Mouse (Mus musculus): ENCODE results near the gene Ocln. TPM values are rescaled to one million over a fixed set of nuclear protein-coding genes. Genes with fewer than 3 reads are reported as not detected.

Ocln gene
- polyA plus RNA-seq, 1 experiment from 2014 or later = 10.0 TPM

DNA sequence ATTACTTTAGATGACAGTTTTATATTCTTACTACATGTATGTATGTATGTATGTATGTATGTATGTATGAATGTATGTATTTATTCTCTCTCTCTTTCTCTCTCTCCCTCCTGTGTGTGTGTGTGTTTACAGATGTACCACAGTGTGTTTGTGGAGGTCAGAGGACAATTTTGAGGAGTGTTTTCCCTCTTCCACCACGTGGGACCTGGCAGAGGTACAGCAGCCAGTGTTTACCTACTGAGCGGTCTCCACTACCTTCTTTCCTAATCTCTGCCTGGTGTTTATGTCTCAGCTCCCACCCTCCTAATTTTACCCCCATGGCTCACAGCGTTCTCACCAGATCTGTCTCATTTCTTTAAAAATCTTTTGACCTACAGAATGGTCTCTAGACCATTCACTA lies 26.7 kb upstream of the Ocln start:
- Histone ChIP-seq H3K4me1 (replicated peaks) (peaks cover 13% of the 10 kb centered on the region), H3K4me2 (no peak overlapping the region), H3K4me3 (replicated peaks) (no peak overlapping the region), H3K9me3 (replicated peaks) (no peaks in the 10 kb centered on the region), H3K36me3 (replicated peaks) (no peaks in the 10 kb centered on the region), H3K27me3 (no peaks in the 10 kb centered on the region), H3K27ac (replicated peaks) (peak overlapping the region; percentile 51), H3K9ac (no peak overlapping the region)
- ATAC-seq (ENCODE audit: insufficient read depth) = peak; percentile 66
- 38% methylated on average over 3 of the region's 3 CpGs for WGBS (ENCODE audit: insufficient replicate concordance)

DNA sequence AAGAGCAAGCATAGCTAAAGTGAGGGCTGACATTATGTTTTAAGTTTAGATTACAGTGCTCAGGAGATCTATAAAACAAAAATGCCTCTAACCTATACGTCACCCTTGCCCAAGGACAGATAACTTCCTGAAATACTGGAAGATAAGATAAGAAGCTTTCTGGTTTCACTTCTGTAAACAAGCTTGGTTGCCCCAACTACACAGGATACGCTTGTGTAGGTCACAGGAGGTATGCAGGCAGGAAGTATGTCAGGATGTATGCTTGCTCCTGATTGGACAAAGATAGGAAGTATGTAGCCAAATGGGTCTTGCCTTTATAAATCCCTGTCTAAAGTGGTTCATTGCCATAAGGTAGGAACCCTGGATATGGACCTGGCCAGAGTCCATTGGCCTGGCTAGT lies 23.4 kb upstream of the Ocln start:
- H3K9ac ChIP-seq = no peak overlapping the region
- 16% methylated on average over 2 of the region's 2 CpGs for WGBS (ENCODE audit: insufficient replicate concordance)
- 0 out of 2 replicates have a peak, but pooled peaks have one; percentile 49 for ATAC-seq (ENCODE audit: insufficient read depth)

GRCm38 (mm10) chr13:100570713-100571112 lies 18.2 kb upstream of the Ocln start:
- no peaks in the 10 kb centered on the region for H3K9me3 ChIP-seq (replicated peaks)
- no peaks in the 10 kb centered on the region for H3K36me3 ChIP-seq (replicated peaks)
- ATAC-seq (ENCODE audit: insufficient read depth) = no peak
- H3K27ac ChIP-seq (replicated peaks) = no peak overlapping the region
- no peaks in the 10 kb centered on the region for H3K27me3 ChIP-seq
- no peak overlapping the region for H3K9ac ChIP-seq
- WGBS (ENCODE audit: insufficient replicate concordance) = 14% methylated on average over 2 of the region's 2 CpGs
- no peak overlapping the region for H3K4me2 ChIP-seq
- no peak overlapping the region for H3K4me3 ChIP-seq (replicated peaks)
- no peaks in the 10 kb centered on the region for H3K4me1 ChIP-seq (replicated peaks)

More for the DNA sequence above, 23.4 kb upstream of the Ocln start:
- Histone ChIP-seq H3K4me1 (replicated peaks) (peaks cover 5% of the 10 kb centered on the region; the same call in 1 of the 2 replicates), H3K27ac (replicated peaks) (no peak overlapping the region), H3K9me3 (replicated peaks) (no peaks in the 10 kb centered on the region), H3K4me2 (no peak overlapping the region), H3K36me3 (replicated peaks) (no peaks in the 10 kb centered on the region), H3K27me3 (no peaks in the 10 kb centered on the region), H3K4me3 (replicated peaks) (no peak overlapping the region)

DNA sequence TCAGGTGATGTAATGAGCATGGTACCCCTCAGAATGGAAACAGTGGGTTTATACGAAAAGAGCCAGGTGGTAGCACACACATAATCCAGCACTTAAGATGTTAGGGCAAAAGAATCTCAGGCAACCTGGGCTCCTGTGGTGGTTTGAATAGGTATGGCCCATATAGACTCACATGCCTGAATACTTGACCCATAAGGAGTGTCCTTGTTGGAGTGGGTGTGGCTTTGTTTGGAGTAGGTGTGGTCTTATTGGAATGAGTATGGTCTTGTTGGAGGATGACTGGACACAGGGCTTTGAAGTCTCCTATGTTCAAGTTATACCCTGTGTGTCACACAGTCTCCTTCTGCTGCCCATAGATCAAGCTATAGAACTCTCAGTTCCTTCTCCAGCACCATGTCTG lies 15.8 kb upstream of the Ocln start:
- Histone ChIP-seq H3K4me3 (replicated peaks) (no peak overlapping the region), H3K4me1 (replicated peaks) (no peaks in the 10 kb centered on the region), H3K27ac (replicated peaks) (no peak overlapping the region), H3K27me3 (no peaks in the 10 kb centered on the region), H3K9me3 (replicated peaks) (no peaks in the 10 kb centered on the region), H3K36me3 (replicated peaks) (no peaks in the 10 kb centered on the region), H3K4me2 (no peak overlapping the region), H3K9ac (no peak overlapping the region)
- WGBS (ENCODE audit: insufficient replicate concordance) = 76% methylated on average over 1 of the region's 1 CpGs
- no peak for ATAC-seq (ENCODE audit: insufficient read depth)

DNA sequence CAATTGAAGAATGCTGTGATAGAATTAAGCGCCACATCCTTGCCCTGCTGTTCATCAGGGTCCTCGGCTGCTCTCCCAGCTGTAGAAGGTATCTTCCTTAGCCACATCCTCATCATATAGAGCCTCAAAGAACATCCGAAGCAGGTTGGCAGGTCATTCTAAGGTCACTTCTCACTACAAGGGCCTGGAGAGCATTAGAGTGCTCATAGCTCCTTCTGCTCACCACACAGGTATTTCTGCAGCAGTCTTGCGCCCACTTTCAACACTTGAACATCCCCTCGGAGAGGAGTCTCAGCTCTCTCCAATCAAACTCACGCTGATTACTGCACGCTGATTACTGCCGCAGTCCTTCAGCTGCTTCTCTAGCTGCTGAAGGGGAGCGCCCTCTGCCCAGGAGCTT lies 6.9 kb upstream of the Ocln start:
- Histone ChIP-seq H3K4me2 (no peak overlapping the region), H3K4me1 (replicated peaks) (no peaks in the 10 kb centered on the region), H3K9ac (no peak overlapping the region), H3K27me3 (peaks cover 2% of the 10 kb centered on the region; the same call in 1 of the 2 replicates), H3K4me3 (replicated peaks) (no peak overlapping the region), H3K9me3 (replicated peaks) (no peaks in the 10 kb centered on the region), H3K36me3 (replicated peaks) (no peaks in the 10 kb centered on the region), H3K27ac (replicated peaks) (no peak overlapping the region)
- 66% methylated on average over 9 of the region's 9 CpGs for WGBS (ENCODE audit: insufficient replicate concordance)
- ATAC-seq (ENCODE audit: insufficient read depth) = no peak

- WGBS (ENCODE audit: insufficient replicate concordance) = 64% methylated on average over 4 of the region's 4 CpGs
- H3K27me3 ChIP-seq = peaks cover 25% of the 10 kb centered on the region
Observed at GRCm38 (mm10) chr13:100557011-100557410, 4.5 kb upstream of the Ocln start.

DNA sequence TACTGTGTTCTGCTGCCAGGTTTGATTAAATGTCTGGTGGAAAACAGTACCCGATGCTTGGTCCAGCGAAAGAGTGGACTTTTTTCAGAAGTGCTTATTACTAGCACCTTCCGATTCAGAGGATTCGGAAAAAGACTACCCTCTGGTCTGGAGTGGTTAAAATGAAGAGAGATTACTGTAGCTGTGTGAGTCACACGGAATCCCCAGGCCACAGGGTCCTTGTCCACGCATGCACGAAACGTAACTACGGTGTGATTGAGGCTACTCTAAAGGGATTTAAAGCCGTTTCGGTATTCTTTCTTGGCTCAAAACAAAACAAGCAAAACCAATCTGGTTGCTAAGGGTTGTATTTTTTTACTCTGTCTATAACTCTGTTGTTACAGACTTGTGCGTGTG lies 522 bp upstream of the Ocln start:
- 5% methylated on average over 12 of the region's 12 CpGs for WGBS (ENCODE audit: insufficient replicate concordance)
- Histone ChIP-seq H3K27ac (replicated peaks) (no peak overlapping the region), H3K36me3 (replicated peaks) (no peaks in the 10 kb centered on the region), H3K9ac (no peak overlapping the region), H3K4me2 (peak overlapping the region; percentile 68), H3K27me3 (peaks cover 62% of the 10 kb centered on the region), H3K9me3 (replicated peaks) (no peaks in the 10 kb centered on the region), H3K4me1 (replicated peaks) (peaks cover 15% of the 10 kb centered on the region; the same call in 1 of the 2 replicates), H3K4me3 (replicated peaks) (peak overlapping the region; percentile 59)
- ATAC-seq (ENCODE audit: insufficient read depth) = no peak

More at GRCm38 (mm10) chr13:100557011-100557410, 4.5 kb upstream of the Ocln start:
- ATAC-seq (ENCODE audit: insufficient read depth) = no peak
- H3K4me2 ChIP-seq = no peak overlapping the region
- H3K4me3 ChIP-seq (replicated peaks) = no peak overlapping the region
- H3K36me3 ChIP-seq (replicated peaks) = no peaks in the 10 kb centered on the region
- no peak overlapping the region for H3K27ac ChIP-seq (replicated peaks)
- H3K9me3 ChIP-seq (replicated peaks) = no peaks in the 10 kb centered on the region
- H3K9ac ChIP-seq = no peak overlapping the region
- peaks cover 9% of the 10 kb centered on the region; the same call in 1 of the 2 replicates for H3K4me1 ChIP-seq (replicated peaks)

DNA sequence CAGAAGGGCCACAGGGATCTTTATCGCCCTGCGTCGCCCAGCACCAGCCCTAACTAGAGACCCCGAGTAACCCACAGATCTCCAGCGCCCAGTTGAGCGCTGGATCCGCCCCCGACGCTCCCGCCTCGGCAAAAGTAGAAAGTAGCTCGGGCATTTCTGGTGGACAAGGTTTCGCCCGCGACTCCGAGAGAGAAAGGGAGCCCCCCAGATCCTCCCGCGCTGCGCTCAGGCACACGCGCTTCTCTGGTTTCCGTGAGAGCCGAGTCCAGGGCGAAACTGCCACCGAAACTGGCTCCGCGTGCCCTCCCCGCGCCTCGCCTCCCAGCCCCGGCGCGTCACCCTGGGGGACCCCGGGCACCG lies 529 bp downstream of the Ocln start:
- Histone ChIP-seq H3K27me3 (peaks cover 62% of the 10 kb centered on the region), H3K9ac (peak overlapping the region; percentile 48), H3K27ac (replicated peaks) (peak overlapping the region; percentile 38), H3K4me1 (replicated peaks) (peaks cover 15% of the 10 kb centered on the region; the same call in 1 of the 2 replicates), H3K36me3 (replicated peaks) (no peaks in the 10 kb centered on the region), H3K4me2 (peak overlapping the region; percentile 68), H3K9me3 (replicated peaks) (no peaks in the 10 kb centered on the region), H3K4me3 (replicated peaks) (peak overlapping the region; percentile 59)
- under 1% methylated on average over 33 of the region's 35 CpGs for WGBS (ENCODE audit: insufficient replicate concordance)
- no peak for ATAC-seq (ENCODE audit: insufficient read depth)

DNA sequence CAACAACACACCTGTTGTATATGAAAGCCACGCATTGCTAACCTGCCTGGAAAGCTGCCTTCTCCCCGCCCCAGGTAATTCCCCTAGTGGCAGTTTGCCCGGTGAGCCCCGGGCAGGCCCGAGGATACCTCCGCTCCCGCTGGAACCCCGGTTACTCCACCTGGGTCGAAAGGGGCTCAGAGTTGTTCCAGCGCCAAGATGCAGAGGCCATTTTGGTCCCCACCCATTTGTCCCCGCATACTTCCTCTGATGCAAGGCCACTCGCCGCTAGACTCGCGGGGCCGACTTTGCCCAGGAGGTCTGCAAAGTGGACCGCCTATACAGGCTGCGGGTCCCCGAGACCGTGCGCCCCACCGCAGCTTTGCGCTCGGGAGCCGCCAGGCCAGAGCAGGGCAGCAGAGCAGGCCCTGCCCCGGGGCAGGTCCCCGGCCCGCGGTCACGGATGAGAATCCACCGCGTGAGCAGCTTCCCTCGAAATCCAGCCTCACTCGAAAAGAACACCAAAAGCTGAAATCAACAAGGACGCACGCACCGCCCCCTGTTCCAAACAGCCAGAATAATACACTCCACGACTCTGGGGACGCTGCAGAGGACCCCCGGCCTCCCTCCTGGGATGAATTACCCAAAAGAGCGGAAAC lies 1.0 kb downstream of the Ocln start:
- ATAC-seq (ENCODE audit: insufficient read depth) = peak; percentile 16; the same call in 1 of the 2 replicates
- Histone ChIP-seq H3K4me1 (replicated peaks) (peaks cover 15% of the 10 kb centered on the region; the same call in 1 of the 2 replicates), H3K9ac (peak overlapping the region; percentile 48), H3K27me3 (peaks cover 62% of the 10 kb centered on the region), H3K9me3 (replicated peaks) (no peaks in the 10 kb centered on the region), H3K4me2 (peak overlapping the region; percentile 68), H3K36me3 (replicated peaks) (no peaks in the 10 kb centered on the region), H3K4me3 (replicated peaks) (peak overlapping the region; percentile 59), H3K27ac (replicated peaks) (peak overlapping the region; percentile 38)
- under 1% methylated on average over 41 of the region's 41 CpGs for WGBS (ENCODE audit: insufficient replicate concordance)

- H3K4me3 ChIP-seq (replicated peaks) = no peak overlapping the region
- H3K27ac ChIP-seq (replicated peaks) = no peak overlapping the region
- ATAC-seq (ENCODE audit: insufficient read depth) = no peak
- 61% methylated on average over 5 of the region's 5 CpGs for WGBS (ENCODE audit: insufficient replicate concordance)
- no peaks in the 10 kb centered on the region for H3K9me3 ChIP-seq (replicated peaks)
- no peak overlapping the region for H3K4me2 ChIP-seq
- H3K36me3 ChIP-seq (replicated peaks) = no peaks in the 10 kb centered on the region
- peaks cover 11% of the 10 kb centered on the region for H3K4me1 ChIP-seq (replicated peaks)
- H3K27me3 ChIP-seq = peaks cover 40% of the 10 kb centered on the region
- H3K9ac ChIP-seq = no peak overlapping the region
Observed at GRCm38 (mm10) chr13:100547269-100547668, 5.2 kb downstream of the Ocln start.

DNA sequence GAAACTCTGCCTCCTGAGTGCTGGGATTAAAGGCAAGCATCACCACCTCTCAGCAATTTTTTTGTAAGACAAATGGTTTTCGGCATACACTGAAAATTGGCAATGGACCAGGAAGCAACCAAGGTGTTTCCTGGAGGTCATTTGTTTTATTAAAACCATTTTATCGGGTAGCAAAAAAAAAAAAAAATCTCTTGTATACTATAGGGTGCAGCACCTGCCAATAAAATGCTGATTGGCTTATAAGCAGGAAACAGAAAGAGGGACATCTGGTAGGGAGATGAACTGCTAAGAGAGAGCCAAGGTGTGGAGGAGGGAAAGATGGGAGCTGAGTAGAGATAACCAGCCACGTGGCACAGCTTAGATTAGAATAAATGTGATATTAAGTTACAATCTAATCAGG lies 7.0 kb downstream of the Ocln start:
- no peak overlapping the region for H3K27ac ChIP-seq (replicated peaks)
- H3K27me3 ChIP-seq = peaks cover 22% of the 10 kb centered on the region
- no peaks in the 10 kb centered on the region for H3K36me3 ChIP-seq (replicated peaks)
- peaks cover 5% of the 10 kb centered on the region; the same call in 1 of the 2 replicates for H3K4me1 ChIP-seq (replicated peaks)
- H3K4me3 ChIP-seq (replicated peaks) = no peak overlapping the region
- H3K4me2 ChIP-seq = no peak overlapping the region
- no peaks in the 10 kb centered on the region for H3K9me3 ChIP-seq (replicated peaks)
- no peak overlapping the region for H3K9ac ChIP-seq
- ATAC-seq (ENCODE audit: insufficient read depth) = no peak
- WGBS (ENCODE audit: insufficient replicate concordance) = 46% methylated on average over 3 of the region's 3 CpGs

All from liver, embryonic 15.5 days (tissue).